Mouse (Mus musculus): ENCODE measurements around the gene Spata9.
"Not testable (repeated sequence)": the region's sequence is repeated elsewhere in the genome, so short reads cannot be mapped to it uniquely, and the experiment has no call there.

Spata9 gene

GRCm38 (mm10) chr13:75966850-75967249 lies at the start of gene Spata9:
Gene Spata9 (plus strand): TSS chr13:75967150.
- in situ Hi-C loops (cut with MboI, MseI): no loop called here

- in situ Hi-C loops (cut with MboI, MseI): no loop called here
Observed at GRCm38 (mm10) chr13:75927951-75928350, 39.0 kb upstream of the Spata9 start.

GRCm38 (mm10) chr13:75929071-75929470 lies 37.9 kb upstream of the Spata9 start:
- in situ Hi-C loops (cut with MboI, MseI): not testable (repeated sequence)

GRCm38 (mm10) chr13:75930023-75930422 lies 36.9 kb upstream of the Spata9 start:
- in situ Hi-C loops (cut with MboI, MseI): no loop called here

- in situ Hi-C loops (cut with MboI, MseI): no loop called here
Observed at GRCm38 (mm10) chr13:75930660-75931059, 36.3 kb upstream of the Spata9 start.

GRCm38 (mm10) chr13:75931073-75931472 lies 35.9 kb upstream of the Spata9 start:
- in situ Hi-C loops (cut with MboI, MseI): no loop called here

GRCm38 (mm10) chr13:75933287-75933686 lies 33.7 kb upstream of the Spata9 start:
- in situ Hi-C loops (cut with MboI, MseI): no loop called here

GRCm38 (mm10) chr13:75938866-75939265 lies 28.1 kb upstream of the Spata9 start:
- in situ Hi-C loops (cut with MboI, MseI): no loop called here

GRCm38 (mm10) chr13:75940791-75941517 lies 26.0 kb upstream of the Spata9 start:
- in situ Hi-C loops (cut with MboI, MseI): no loop called here

GRCm38 (mm10) chr13:75941518-75942295 lies 25.2 kb upstream of the Spata9 start:
- in situ Hi-C loops (cut with MboI, MseI): no loop called here

GRCm38 (mm10) chr13:75942731-75943130 lies 24.2 kb upstream of the Spata9 start:
- in situ Hi-C loops (cut with MboI, MseI): no loop called here

GRCm38 (mm10) chr13:75943189-75944043 lies 23.5 kb upstream of the Spata9 start, which contains the start of gene Rhobtb3:
Gene Rhobtb3 (minus strand): TSS chr13:75943925.
- in situ Hi-C loops (cut with MboI, MseI): no loop called here

- in situ Hi-C loops (cut with MboI, MseI): no loop called here
Observed at GRCm38 (mm10) chr13:75944044-75944820, 22.7 kb upstream of the Spata9 start.

GRCm38 (mm10) chr13:75950295-75950694 lies 16.7 kb upstream of the Spata9 start:
- in situ Hi-C loops (cut with MboI, MseI): no loop called here

- in situ Hi-C loops (cut with MboI, MseI): no loop called here
Observed at GRCm38 (mm10) chr13:75955357-75955992, 11.5 kb upstream of the Spata9 start.

- in situ Hi-C loops (cut with MboI, MseI): no loop called here
Observed at GRCm38 (mm10) chr13:75974481-75974880, 7.5 kb downstream of the Spata9 start.

- in situ Hi-C loops (cut with MboI, MseI): no loop called here
Observed at GRCm38 (mm10) chr13:75975629-75976028, 8.7 kb downstream of the Spata9 start.

- in situ Hi-C loops (cut with MboI, MseI): no loop called here
Observed at GRCm38 (mm10) chr13:75976218-75976617, 9.3 kb downstream of the Spata9 start.

- in situ Hi-C loops (cut with MboI, MseI): no loop called here
Observed at GRCm38 (mm10) chr13:75976649-75977048, 9.7 kb downstream of the Spata9 start.

GRCm38 (mm10) chr13:75981901-75982300 lies 15.0 kb downstream of the Spata9 start:
- in situ Hi-C loops (cut with MboI, MseI): no loop called here

GRCm38 (mm10) chr13:75988096-75988495 lies 21.1 kb downstream of the Spata9 start:
- in situ Hi-C loops (cut with MboI, MseI): no loop called here

Measured in regulatory T cell (primary cell).